Mouse (Mus musculus): ENCODE measurements around the gene Actr2. TPM values are rescaled to one million over a fixed set of nuclear protein-coding genes. Genes with fewer than 3 reads are reported as not detected.

Actr2 gene
- polyA plus RNA-seq, 1 experiment from 2014 or later, result 120 TPM

- H3K27me3 ChIP-seq (ENCODE audit: control insufficient read depth, insufficient read depth, low read depth, low read length), result no peaks in the 10 kb centered on the region
- H3K4me3 ChIP-seq (ENCODE audit: low read length), result no peak overlapping the region
- ATAC-seq (ENCODE audit: low read depth), result no peak
- no peaks in the 10 kb centered on the region for H3K4me1 ChIP-seq (replicated peaks; ENCODE audit: control insufficient read depth, insufficient read depth, low read length)
- WGBS, result 70% methylated on average over 4 of the region's 4 CpGs
- no peaks in the 10 kb centered on the region for H3K9me3 ChIP-seq (ENCODE audit: control insufficient read depth, low read length)
- no peak overlapping the region for H3K9ac ChIP-seq (ENCODE audit: low read length)
- no peak overlapping the region for H3K27ac ChIP-seq (ENCODE audit: low read length)
- H3K4me2 ChIP-seq (ENCODE audit: low read depth, low read length), result no peak overlapping the region
- H3K36me3 ChIP-seq (ENCODE audit: control insufficient read depth, insufficient read depth, low read length), result no peaks in the 10 kb centered on the region
Measured at GRCm38 (mm10) chr11:20042106-20042505, 70.6 kb downstream of the Actr2 start.

- ATAC-seq (ENCODE audit: low read depth), result no peak
- Histone ChIP-seq H3K27ac (ENCODE audit: low read length) (no peak overlapping the region), H3K9me3 (ENCODE audit: control insufficient read depth, low read length) (no peaks in the 10 kb centered on the region), H3K9ac (ENCODE audit: low read length) (no peak overlapping the region), H3K36me3 (ENCODE audit: control insufficient read depth, insufficient read depth, low read length) (no peaks in the 10 kb centered on the region), H3K4me2 (ENCODE audit: low read depth, low read length) (no peak overlapping the region), H3K4me1 (replicated peaks; ENCODE audit: control insufficient read depth, insufficient read depth, low read length) (no peaks in the 10 kb centered on the region), H3K4me3 (ENCODE audit: low read length) (no peak overlapping the region), H3K27me3 (ENCODE audit: control insufficient read depth, insufficient read depth, low read depth, low read length) (no peaks in the 10 kb centered on the region)
- WGBS, result 38% methylated on average over 6 of the region's 6 CpGs
Measured at GRCm38 (mm10) chr11:20041164-20041920, 71.4 kb downstream of the Actr2 start.

- Histone ChIP-seq H3K9ac (ENCODE audit: low read length) (no peak overlapping the region), H3K36me3 (ENCODE audit: control insufficient read depth, insufficient read depth, low read length) (no peaks in the 10 kb centered on the region), H3K27me3 (ENCODE audit: control insufficient read depth, insufficient read depth, low read depth, low read length) (no peaks in the 10 kb centered on the region), H3K4me3 (ENCODE audit: low read length) (no peak overlapping the region), H3K4me2 (ENCODE audit: low read depth, low read length) (no peak overlapping the region), H3K4me1 (replicated peaks; ENCODE audit: control insufficient read depth, insufficient read depth, low read length) (no peaks in the 10 kb centered on the region), H3K27ac (ENCODE audit: low read length) (no peak overlapping the region), H3K9me3 (ENCODE audit: control insufficient read depth, low read length) (no peaks in the 10 kb centered on the region)
- no peak for ATAC-seq (ENCODE audit: low read depth)
- WGBS, result 26% methylated on average over 8 of the region's 8 CpGs
Measured at GRCm38 (mm10) chr11:20038723-20039122, 74.0 kb downstream of the Actr2 start.

DNA sequence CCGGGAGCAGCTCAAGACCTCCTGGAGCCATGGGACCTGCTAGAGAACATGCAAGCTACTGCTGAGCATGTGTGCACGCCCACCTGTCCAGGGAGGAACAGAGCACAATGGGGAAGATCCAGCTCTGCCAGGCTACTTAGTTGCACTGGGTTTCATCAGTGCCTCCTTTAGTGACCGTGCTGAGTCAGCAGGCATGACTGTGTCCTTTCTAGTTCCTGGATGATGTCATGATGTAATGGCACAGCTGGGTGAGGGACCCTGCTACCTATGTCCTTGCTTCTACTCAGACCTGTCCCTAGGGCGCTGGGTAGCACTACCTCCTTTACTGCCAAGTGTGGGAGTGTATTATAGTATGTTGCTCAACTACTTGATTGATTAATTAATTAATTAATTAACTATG, 75.0 kb downstream of the Actr2 start:
- Histone ChIP-seq H3K9me3 (ENCODE audit: control insufficient read depth, low read length) (no peaks in the 10 kb centered on the region), H3K4me1 (replicated peaks; ENCODE audit: control insufficient read depth, insufficient read depth, low read length) (no peaks in the 10 kb centered on the region), H3K27ac (ENCODE audit: low read length) (no peak overlapping the region), H3K9ac (ENCODE audit: low read length) (no peak overlapping the region), H3K4me3 (ENCODE audit: low read length) (no peak overlapping the region), H3K27me3 (ENCODE audit: control insufficient read depth, insufficient read depth, low read depth, low read length) (no peaks in the 10 kb centered on the region), H3K36me3 (ENCODE audit: control insufficient read depth, insufficient read depth, low read length) (no peaks in the 10 kb centered on the region), H3K4me2 (ENCODE audit: low read depth, low read length) (no peak overlapping the region)
- 90% methylated on average over 4 of the region's 4 CpGs for WGBS
- no peak for ATAC-seq (ENCODE audit: low read depth)

GRCm38 (mm10) chr11:20035972-20036371, 76.7 kb downstream of the Actr2 start:
- Histone ChIP-seq H3K27me3 (ENCODE audit: control insufficient read depth, insufficient read depth, low read depth, low read length) (no peaks in the 10 kb centered on the region), H3K27ac (ENCODE audit: low read length) (no peak overlapping the region), H3K4me3 (ENCODE audit: low read length) (no peak overlapping the region), H3K36me3 (ENCODE audit: control insufficient read depth, insufficient read depth, low read length) (no peaks in the 10 kb centered on the region), H3K4me2 (ENCODE audit: low read depth, low read length) (no peak overlapping the region), H3K9ac (ENCODE audit: low read length) (no peak overlapping the region), H3K9me3 (ENCODE audit: control insufficient read depth, low read length) (0 out of 2 replicates have a peak, but pooled peaks cover 3% of the 10 kb centered on the region), H3K4me1 (replicated peaks; ENCODE audit: control insufficient read depth, insufficient read depth, low read length) (no peaks in the 10 kb centered on the region)
- ATAC-seq (ENCODE audit: low read depth), result no peak
- WGBS, result 74% methylated on average over 7 of the region's 7 CpGs

DNA sequence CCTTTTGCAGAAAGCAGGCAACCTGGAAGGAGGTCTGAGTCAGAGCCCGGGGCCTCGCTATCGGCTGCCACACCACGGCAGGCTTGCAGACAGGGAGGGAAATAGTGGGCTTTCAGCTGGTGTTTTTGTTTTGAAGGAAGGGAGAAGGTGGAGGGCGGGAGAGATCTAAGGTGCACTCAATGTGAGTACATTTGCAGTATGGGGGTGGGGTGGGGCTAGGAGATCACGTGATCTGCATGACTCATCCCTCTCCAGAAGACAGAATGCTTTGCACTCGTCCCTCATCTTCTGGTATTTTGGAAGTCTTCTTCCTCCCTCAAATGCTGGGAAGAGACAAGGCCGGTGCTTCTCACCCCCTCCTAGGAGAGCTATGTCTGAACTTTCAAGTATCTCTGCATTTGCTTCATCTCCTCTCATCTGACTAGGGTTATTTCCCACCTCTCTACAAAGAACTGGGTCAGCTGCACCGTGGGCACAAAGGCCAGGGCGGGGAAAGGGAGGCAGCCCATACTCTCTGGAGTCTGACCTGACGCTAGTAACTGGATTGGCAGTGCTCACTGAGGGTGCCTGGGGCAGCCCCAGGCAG, 77.3 kb downstream of the Actr2 start:
- ATAC-seq (ENCODE audit: low read depth), result no peak
- Histone ChIP-seq H3K4me3 (ENCODE audit: low read length) (no peak overlapping the region), H3K36me3 (ENCODE audit: control insufficient read depth, insufficient read depth, low read length) (no peaks in the 10 kb centered on the region), H3K27ac (ENCODE audit: low read length) (no peak overlapping the region), H3K9me3 (ENCODE audit: control insufficient read depth, low read length) (0 out of 2 replicates have a peak, but pooled peaks cover 3% of the 10 kb centered on the region), H3K27me3 (ENCODE audit: control insufficient read depth, insufficient read depth, low read depth, low read length) (no peaks in the 10 kb centered on the region), H3K4me2 (ENCODE audit: low read depth, low read length) (no peak overlapping the region), H3K4me1 (replicated peaks; ENCODE audit: control insufficient read depth, insufficient read depth, low read length) (no peaks in the 10 kb centered on the region), H3K9ac (ENCODE audit: low read length) (no peak overlapping the region)
- 55% methylated on average over 11 of the region's 11 CpGs for WGBS

- H3K4me1 ChIP-seq (replicated peaks; ENCODE audit: control insufficient read depth, insufficient read depth, low read length), result no peaks in the 10 kb centered on the region
- no peak overlapping the region for H3K4me2 ChIP-seq (ENCODE audit: low read depth, low read length)
- H3K9me3 ChIP-seq (ENCODE audit: control insufficient read depth, low read length), result 0 out of 2 replicates have a peak, but pooled peaks cover 3% of the 10 kb centered on the region
- H3K9ac ChIP-seq (ENCODE audit: low read length), result no peak overlapping the region
- H3K27ac ChIP-seq (ENCODE audit: low read length), result no peak overlapping the region
- WGBS, result 60% methylated on average over 14 of the region's 14 CpGs
- ATAC-seq (ENCODE audit: low read depth), result no peak
- no peaks in the 10 kb centered on the region for H3K27me3 ChIP-seq (ENCODE audit: control insufficient read depth, insufficient read depth, low read depth, low read length)
- H3K36me3 ChIP-seq (ENCODE audit: control insufficient read depth, insufficient read depth, low read length), result no peaks in the 10 kb centered on the region
- H3K4me3 ChIP-seq (ENCODE audit: low read length), result no peak overlapping the region
Measured at GRCm38 (mm10) chr11:20034337-20034947, 78.3 kb downstream of the Actr2 start.

DNA sequence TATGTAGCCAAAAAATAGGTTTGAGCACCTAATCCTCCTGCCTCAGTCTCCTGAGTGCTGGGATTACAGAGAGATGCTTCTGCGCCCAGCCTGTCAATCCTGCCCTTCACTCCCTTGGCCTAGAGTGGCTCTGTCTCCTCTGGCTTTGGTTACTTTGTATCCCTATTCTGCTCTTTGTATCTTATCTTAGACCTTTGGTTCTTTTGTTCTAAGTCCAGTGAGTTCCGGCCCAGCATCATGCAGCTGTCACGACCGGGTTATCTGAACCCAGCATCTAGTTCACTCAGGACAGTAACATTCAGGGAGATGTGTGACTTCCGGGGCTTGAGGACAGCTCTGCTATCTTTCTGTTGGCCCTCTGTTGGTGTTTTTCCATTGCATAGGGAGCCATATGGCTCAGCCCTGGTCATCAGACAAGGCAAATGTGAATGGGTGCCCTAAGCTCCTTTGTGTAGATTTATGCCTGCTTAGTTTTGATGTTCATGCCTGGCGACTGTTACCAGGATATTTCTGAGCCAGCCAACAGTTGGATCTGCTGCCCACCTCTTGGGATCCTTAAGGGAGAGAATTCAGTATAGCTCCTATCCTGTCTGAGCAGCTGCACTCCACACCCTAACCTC, 79.1 kb downstream of the Actr2 start:
- Histone ChIP-seq H3K27me3 (ENCODE audit: control insufficient read depth, insufficient read depth, low read depth, low read length) (no peaks in the 10 kb centered on the region), H3K27ac (ENCODE audit: low read length) (no peak overlapping the region), H3K36me3 (ENCODE audit: control insufficient read depth, insufficient read depth, low read length) (no peaks in the 10 kb centered on the region), H3K4me1 (replicated peaks; ENCODE audit: control insufficient read depth, insufficient read depth, low read length) (no peaks in the 10 kb centered on the region), H3K4me3 (ENCODE audit: low read length) (no peak overlapping the region), H3K9ac (ENCODE audit: low read length) (no peak overlapping the region), H3K9me3 (ENCODE audit: control insufficient read depth, low read length) (0 out of 2 replicates have a peak, but pooled peaks cover 3% of the 10 kb centered on the region), H3K4me2 (ENCODE audit: low read depth, low read length) (no peak overlapping the region)
- ATAC-seq (ENCODE audit: low read depth), result no peak
- WGBS, result 61% methylated on average over 6 of the region's 6 CpGs

GRCm38 (mm10) chr11:20031536-20031935, 81.2 kb downstream of the Actr2 start:
- Histone ChIP-seq H3K27ac (ENCODE audit: low read length) (no peak overlapping the region), H3K9ac (ENCODE audit: low read length) (no peak overlapping the region), H3K4me2 (ENCODE audit: low read depth, low read length) (no peak overlapping the region), H3K9me3 (ENCODE audit: control insufficient read depth, low read length) (0 out of 2 replicates have a peak, but pooled peaks cover 3% of the 10 kb centered on the region), H3K4me1 (replicated peaks; ENCODE audit: control insufficient read depth, insufficient read depth, low read length) (no peaks in the 10 kb centered on the region), H3K36me3 (ENCODE audit: control insufficient read depth, insufficient read depth, low read length) (no peaks in the 10 kb centered on the region), H3K4me3 (ENCODE audit: low read length) (no peak overlapping the region), H3K27me3 (ENCODE audit: control insufficient read depth, insufficient read depth, low read depth, low read length) (no peaks in the 10 kb centered on the region)
- no peak for ATAC-seq (ENCODE audit: low read depth)
- 34% methylated on average over 8 of the region's 8 CpGs for WGBS

Measured in lung, embryonic 16.5 days (tissue).